Mouse (Mus musculus): ENCODE data around the gene Nsg2. TPM values are rescaled to one million over a fixed set of nuclear protein-coding genes. Genes with fewer than 3 reads are reported as not detected.

The Nsg2 gene
- total RNA-seq, 4 experiments from 2014 or later = 0.60 to 1.1 (median 0.89) TPM

GRCm38 (mm10) chr11:32011867-32012603 lies 11.8 kb downstream of the Nsg2 start:
- no peak for DNase-seq (ENCODE audit: low spot score)

GRCm38 (mm10) chr11:32013014-32013427 lies 12.8 kb downstream of the Nsg2 start:
- no peak for DNase-seq (ENCODE audit: low spot score)

GRCm38 (mm10) chr11:32013561-32013960 lies 13.3 kb downstream of the Nsg2 start:
- DNase-seq (ENCODE audit: low spot score) = no peak

- no peak for DNase-seq (ENCODE audit: low spot score)
These were observed 17.9 kb downstream of the Nsg2 start for GRCm38 (mm10) chr11:32018201-32018600.

- peak; percentile 5 for DNase-seq (ENCODE audit: low spot score)
These were observed 20.0 kb downstream of the Nsg2 start for GRCm38 (mm10) chr11:32020031-32020965.

- no peak for DNase-seq (ENCODE audit: low spot score)
These were observed 26.4 kb downstream of the Nsg2 start for GRCm38 (mm10) chr11:32026634-32027033.

- no peak for DNase-seq (ENCODE audit: low spot score)
These were observed 27.4 kb downstream of the Nsg2 start for GRCm38 (mm10) chr11:32027474-32028342.

- no peak for DNase-seq (ENCODE audit: low spot score)
These were observed 28.3 kb downstream of the Nsg2 start for GRCm38 (mm10) chr11:32028605-32029004.

GRCm38 (mm10) chr11:32029356-32029755 lies 29.1 kb downstream of the Nsg2 start:
- no peak for DNase-seq (ENCODE audit: low spot score)

- no peak for DNase-seq (ENCODE audit: low spot score)
These were observed 31.1 kb downstream of the Nsg2 start for GRCm38 (mm10) chr11:32031396-32031795.

- DNase-seq (ENCODE audit: low spot score) = no peak
These were observed 31.8 kb downstream of the Nsg2 start for GRCm38 (mm10) chr11:32032053-32032452.

GRCm38 (mm10) chr11:32035831-32036230 lies 35.6 kb downstream of the Nsg2 start:
- DNase-seq (ENCODE audit: low spot score) = no peak

- DNase-seq (ENCODE audit: low spot score) = no peak
These were observed 39.4 kb downstream of the Nsg2 start for GRCm38 (mm10) chr11:32039656-32040055.

- no peak for DNase-seq (ENCODE audit: low spot score)
These were observed 57.1 kb downstream of the Nsg2 start for GRCm38 (mm10) chr11:32057389-32057788.

GRCm38 (mm10) chr11:32057861-32058260 lies 57.6 kb downstream of the Nsg2 start:
- no peak for DNase-seq (ENCODE audit: low spot score)

GRCm38 (mm10) chr11:32061020-32061419 lies 60.8 kb downstream of the Nsg2 start:
- no peak for DNase-seq (ENCODE audit: low spot score)

- DNase-seq (ENCODE audit: low spot score) = peak; percentile 13
These were observed 61.6 kb downstream of the Nsg2 start for GRCm38 (mm10) chr11:32061874-32062273.

- DNase-seq (ENCODE audit: low spot score) = no peak
These were observed 63.7 kb downstream of the Nsg2 start for GRCm38 (mm10) chr11:32063775-32064510.

- no peak for DNase-seq (ENCODE audit: low spot score)
These were observed 64.2 kb downstream of the Nsg2 start for GRCm38 (mm10) chr11:32064511-32064862.

- no peak for DNase-seq (ENCODE audit: low spot score)
These were observed 68.7 kb downstream of the Nsg2 start for GRCm38 (mm10) chr11:32068736-32069490.
